Mouse (Mus musculus) myocyte (in vitro differentiated cells): ENCODE data around the gene Srgap3. TPM values are rescaled to one million over a fixed set of nuclear protein-coding genes. Genes with fewer than 3 reads are reported as not detected.

ENCODE experiments used
- H3K27me3 ChIP-seq: one replicate; pipeline ENCODE4 v1.6.1; 2011; ENCODE audit not compliant: control insufficient read depth, insufficient read depth, insufficient read length
- H3K36me3 ChIP-seq: one replicate; pipeline ENCODE4 v1.6.1; 2011; ENCODE audit not compliant: control insufficient read depth, insufficient read depth
- H3K4me2 ChIP-seq: one replicate; pipeline ENCODE4 v1.6.1; 2011; ENCODE audit warnings: low read depth, control low read depth
- H3K4me3 ChIP-seq: one replicate; pipeline ENCODE4 v1.5.1; 2011; ENCODE audit warnings: mild to moderate bottlenecking, control low read depth, moderate library complexity
- H3K79me2 ChIP-seq: one replicate; pipeline ENCODE4 v1.6.1; 2011; ENCODE audit not compliant: control insufficient read depth, insufficient read depth
- H3ac ChIP-seq: one replicate; pipeline ENCODE4 v1.6.1; 2011; ENCODE audit not compliant: control insufficient read depth, insufficient read length
- CEBPB ChIP-seq: IDR thresholded peaks from 2 replicates; pipeline ENCODE4 v1.6.1; 2011; ENCODE audit warnings: mild to moderate bottlenecking, moderate library complexity; ENCODE audit not compliant: poor library complexity, insufficient read depth, severe bottlenecking
- E2F4 ChIP-seq: IDR thresholded peaks from one replicate; pipeline ENCODE4 v1.6.1; 2011; ENCODE audit warnings: mild to moderate bottlenecking, control low read depth, moderate library complexity; ENCODE audit not compliant: insufficient read depth
- MAX ChIP-seq: IDR thresholded peaks from one replicate; pipeline ENCODE4 v1.6.1; 2011; ENCODE audit warnings: low read depth, mild to moderate bottlenecking, control low read depth
- MYOD1 ChIP-seq, 3 experiments: IDR thresholded peaks; one replicate each; pipeline ENCODE4 v1.6.1; 2011; ENCODE audit warnings: control low read depth in 2 of 3, low read depth in 2 of 3, mild to moderate bottlenecking in 2 of 3, moderate library complexity in 1 of 3; ENCODE audit not compliant: insufficient read length in 2 of 3, control insufficient read depth in 1 of 3
- MYOG ChIP-seq, 3 experiments: IDR thresholded peaks; one replicate each; pipeline ENCODE4 v1.6.1; 2011; ENCODE audit warnings: control low read depth in 2 of 3, low read depth in 2 of 3, mild to moderate bottlenecking in 2 of 3; ENCODE audit not compliant: insufficient read length in 2 of 3, control insufficient read depth in 1 of 3, insufficient read depth in 1 of 3
- POLR2A ChIP-seq: IDR thresholded peaks from one replicate; pipeline ENCODE4 v1.6.1; 2011; ENCODE audit warnings: low read depth, mild to moderate bottlenecking, control low read depth, moderate library complexity; ENCODE audit not compliant: insufficient read length
- POLR2AphosphoS2 ChIP-seq: IDR thresholded peaks from one replicate; pipeline ENCODE4 v1.6.1; 2011; ENCODE audit warnings: low read depth, control low read depth; ENCODE audit not compliant: insufficient read length
- REST ChIP-seq: IDR thresholded peaks from one replicate; pipeline ENCODE4 v1.6.1; 2011; ENCODE audit warnings: mild to moderate bottlenecking, control low read depth, moderate library complexity; ENCODE audit not compliant: insufficient read depth, insufficient read length
- SRF ChIP-seq: IDR thresholded peaks from one replicate; pipeline ENCODE4 v1.6.1; 2011; ENCODE audit warnings: low read depth; ENCODE audit not compliant: control insufficient read depth, insufficient read length
- TCF12 ChIP-seq: IDR thresholded peaks from one replicate; pipeline ENCODE4 v1.6.1; 2011; ENCODE audit warnings: mild to moderate bottlenecking, control low read depth; ENCODE audit not compliant: poor library complexity, insufficient read depth, severe bottlenecking
- TCF3 ChIP-seq: IDR thresholded peaks from one replicate; pipeline ENCODE4 v1.6.1; 2011; ENCODE audit warnings: low read depth, control low read depth; ENCODE audit not compliant: insufficient read length
- USF1 ChIP-seq: IDR thresholded peaks from one replicate; pipeline ENCODE4 v1.6.1; 2011; ENCODE audit warnings: low read depth, mild to moderate bottlenecking, control low read depth, moderate library complexity
- polyA plus RNA-seq: library from polyadenylated mRNA; unstranded; fragments of >200 nt; fragmentation: generic; extraction: Trizol; gene quantifications from one replicate; pipeline ENCODE4 v1.2.1, GENCODE M21; 2012; ENCODE audit warnings: missing spikeins

The Srgap3 gene
- polyA plus RNA-seq, 1 experiment = 6.9 TPM

- TF ChIP-seq MAX (no peak), USF1 (no peak), E2F4 (no peak), MYOD1 (IDR thresholded peaks at IDR 0.05; ENCODE audit: control insufficient read depth in 1 of 3, insufficient read length in 2 of 3, low read depth in 2 of 3) (no peak), POLR2A (no peak), REST (no peak), TCF12 (no peak), TCF3 (no peak), SRF (no peak), MYOG (IDR thresholded peaks at IDR 0.05; ENCODE audit: control insufficient read depth in 1 of 3, insufficient read depth in 1 of 3, insufficient read length in 2 of 3, low read depth in 2 of 3) (no peak), POLR2AphosphoS2 (no peak), CEBPB (no peak)
- H3K27me3 ChIP-seq = no peaks in the 10 kb centered on the region
- peak overlapping the region; percentile 7 for H3ac ChIP-seq
- peaks cover 30% of the 10 kb centered on the region for H3K79me2 ChIP-seq
- peak overlapping the region; percentile 76 for H3K4me3 ChIP-seq
- no peaks in the 10 kb centered on the region for H3K36me3 ChIP-seq
- H3K4me2 ChIP-seq = peak overlapping the region; percentile 75
These were observed 850 bp downstream of the Srgap3 start for GRCm38 (mm10) chr6:112946021-112946811.

GRCm38 (mm10) chr6:112945181-112945751 lies 1.8 kb downstream of the Srgap3 start:
- Histone ChIP-seq H3K4me2 (peak overlapping the region; percentile 75), H3K36me3 (no peaks in the 10 kb centered on the region)
- TF ChIP-seq TCF12 = no peak
- no peak for TF ChIP-seq SRF
- TF ChIP-seq MYOG (IDR thresholded peaks at IDR 0.05; ENCODE audit: control insufficient read depth in 1 of 3, insufficient read depth in 1 of 3, insufficient read length in 2 of 3, low read depth in 2 of 3) = peak in 1 of 3 experiments; percentile 24

GRCm38 (mm10) chr6:112943596-112944245 lies 3.3 kb downstream of the Srgap3 start:
- Histone ChIP-seq H3K27me3 (no peaks in the 10 kb centered on the region), H3ac (no peak overlapping the region), H3K79me2 (peaks cover 40% of the 10 kb centered on the region), H3K4me2 (peak overlapping the region; percentile 64), H3K4me3 (peak overlapping the region; percentile 76), H3K36me3 (no peaks in the 10 kb centered on the region)
- TF ChIP-seq CEBPB = no peak
- TF ChIP-seq SRF = no peak
- no peak for TF ChIP-seq REST
- no peak for TF ChIP-seq POLR2A
- TF ChIP-seq POLR2AphosphoS2 = no peak
- no peak for TF ChIP-seq MAX
- no peak for TF ChIP-seq MYOD1 (IDR thresholded peaks at IDR 0.05; ENCODE audit: control insufficient read depth in 1 of 3, insufficient read length in 2 of 3, low read depth in 2 of 3)
- TF ChIP-seq USF1 = no peak
- TF ChIP-seq E2F4 = no peak
- TF ChIP-seq MYOG (IDR thresholded peaks at IDR 0.05; ENCODE audit: control insufficient read depth in 1 of 3, insufficient read depth in 1 of 3, insufficient read length in 2 of 3, low read depth in 2 of 3) = no peak
- no peak for TF ChIP-seq TCF3

More at GRCm38 (mm10) chr6:112945181-112945751, 1.8 kb downstream of the Srgap3 start:
- Histone ChIP-seq H3K27me3 (no peaks in the 10 kb centered on the region), H3K4me3 (peak overlapping the region; percentile 76), H3ac (no peak overlapping the region), H3K79me2 (peaks cover 35% of the 10 kb centered on the region)

GRCm38 (mm10) chr6:112939281-112939680 lies 7.8 kb downstream of the Srgap3 start:
- Histone ChIP-seq H3K79me2 (peaks cover 40% of the 10 kb centered on the region), H3K27me3 (no peaks in the 10 kb centered on the region), H3K4me3 (no peak overlapping the region), H3K36me3 (no peaks in the 10 kb centered on the region), H3K4me2 (no peak overlapping the region), H3ac (no peak overlapping the region)
- TF ChIP-seq SRF = no peak
- no peak for TF ChIP-seq E2F4
- TF ChIP-seq MYOG (IDR thresholded peaks at IDR 0.05; ENCODE audit: control insufficient read depth in 1 of 3, insufficient read depth in 1 of 3, insufficient read length in 2 of 3, low read depth in 2 of 3) = peak in 1 of 3 experiments; percentile 44
- no peak for TF ChIP-seq TCF12
- TF ChIP-seq REST = no peak
- no peak for TF ChIP-seq USF1
- no peak for TF ChIP-seq POLR2A
- no peak for TF ChIP-seq CEBPB
- no peak for TF ChIP-seq TCF3
- peak in 2 of 3 experiments; percentile 18 to 62 for TF ChIP-seq MYOD1 (IDR thresholded peaks at IDR 0.05; ENCODE audit: control insufficient read depth in 1 of 3, insufficient read length in 2 of 3, low read depth in 2 of 3)
- TF ChIP-seq POLR2AphosphoS2 = no peak
- no peak for TF ChIP-seq MAX
